Mouse (Mus musculus) right cerebral cortex, postnatal 10 days (tissue): Measurements from ENCODE around the gene Cyp2a22.
"Not testable (repeated sequence)": the region's sequence is repeated elsewhere in the genome, so short reads cannot be mapped to it uniquely, and the experiment has no call there.

ENCODE experiments used
- DNase-seq, 2 experiments: peaks; one replicate each; pipeline ENCODE4 v3.0.0; 2021; ENCODE audit warnings: low spot score in 2 of 2

The Cyp2a22 gene

DNA sequence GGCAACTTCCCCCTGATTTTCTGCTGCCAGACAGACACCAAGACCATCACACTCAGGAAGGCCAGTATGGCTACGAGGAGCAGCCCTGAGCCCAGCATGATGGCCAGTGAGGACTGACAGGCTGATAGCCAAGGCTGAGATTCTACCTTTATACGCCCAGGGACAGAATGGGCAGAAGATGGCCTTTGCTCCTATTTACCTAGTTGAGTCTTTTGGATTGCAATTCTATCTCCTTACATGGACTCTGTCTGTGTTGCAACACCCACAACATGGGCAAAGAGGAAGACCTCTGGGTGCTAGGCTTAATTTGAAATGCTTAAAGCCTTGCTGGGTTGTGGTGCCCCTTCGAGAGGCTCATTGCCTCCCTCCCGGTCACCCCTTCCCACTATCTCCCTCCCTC, at the start of gene Cyp2a22:
TSS of gene Cyp2a22 (minus strand) at position 123 of the 400 bp plus-strand sequence.
- no peak for DNase-seq

DNA sequence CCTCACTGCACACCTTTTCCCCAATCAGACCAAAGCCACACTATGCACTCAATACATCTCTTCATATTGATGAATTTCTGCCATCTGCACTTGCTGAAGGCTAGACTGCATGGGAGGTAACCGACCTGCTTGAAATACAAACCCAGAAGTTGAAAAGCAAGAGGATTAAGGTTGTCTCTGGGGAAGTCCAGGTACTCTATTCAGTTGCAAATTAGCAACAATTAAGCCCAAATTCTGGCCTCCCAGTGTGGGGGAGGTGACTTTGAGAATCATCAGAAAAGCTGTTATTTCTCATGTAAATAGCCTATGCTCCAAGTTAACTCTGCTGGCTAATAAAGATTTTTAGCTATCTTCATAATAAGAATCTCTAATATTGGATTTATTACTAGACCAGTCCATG, 44.0 kb upstream of the Cyp2a22 start:
- DNase-seq, result not testable (repeated sequence)

DNA sequence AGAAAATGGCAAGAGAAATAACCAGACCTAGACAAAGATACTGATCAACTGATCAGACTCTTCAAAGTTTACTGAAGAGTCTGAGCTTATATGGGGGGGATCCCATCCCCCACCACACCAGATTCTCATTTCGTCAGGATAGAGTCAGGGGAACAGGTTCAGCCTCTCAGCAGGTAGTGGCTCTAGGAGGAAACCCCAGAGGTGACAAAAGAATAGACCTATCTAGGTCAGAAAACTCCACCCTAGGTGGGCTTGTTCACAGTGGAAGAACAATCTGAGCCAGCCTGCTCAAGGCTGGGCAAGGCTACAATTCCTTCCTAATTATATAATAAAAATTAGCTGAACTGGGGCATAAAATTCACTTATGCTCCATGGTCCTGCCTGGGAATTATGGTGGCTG, 43.4 kb upstream of the Cyp2a22 start:
- no peak for DNase-seq

DNA sequence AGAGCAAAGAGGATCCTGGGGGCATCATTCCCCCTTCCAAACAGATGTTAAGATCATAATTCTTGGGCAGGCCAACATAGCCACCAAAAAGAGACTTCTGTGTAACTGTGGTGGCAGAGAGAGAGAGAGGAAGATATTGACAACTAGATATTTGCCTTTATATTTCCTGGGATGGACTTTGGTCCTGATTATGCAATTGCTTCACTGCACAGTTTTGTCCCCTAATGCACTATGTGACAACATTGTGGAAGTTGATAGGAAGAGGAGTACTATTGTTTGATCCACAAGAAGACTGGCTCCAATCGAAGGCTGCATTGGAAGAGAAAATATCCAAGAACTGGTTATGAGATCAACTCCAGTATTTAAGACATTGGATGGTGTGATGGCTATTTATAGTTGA, 42.8 kb upstream of the Cyp2a22 start:
- DNase-seq, result not testable (repeated sequence)

DNA sequence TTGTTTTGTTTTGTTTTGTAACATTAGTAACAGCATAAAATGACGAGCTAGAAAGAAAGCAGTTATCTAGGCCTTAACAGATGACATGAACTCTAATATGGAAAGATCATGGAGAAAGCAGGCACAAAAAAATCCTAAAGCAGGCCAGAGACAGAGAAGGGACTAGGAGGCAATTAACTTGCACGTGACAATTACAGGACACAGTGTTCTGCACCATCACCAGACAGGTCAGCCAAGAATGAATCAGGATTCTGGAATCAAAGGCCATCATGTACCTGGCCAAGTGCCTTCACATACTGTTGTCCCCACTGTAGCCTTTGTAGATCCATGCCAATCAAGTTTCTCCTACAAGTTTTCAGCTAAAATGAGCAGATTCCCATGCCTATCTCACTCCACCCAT, 42.3 kb upstream of the Cyp2a22 start:
- not testable (repeated sequence) for DNase-seq

DNA sequence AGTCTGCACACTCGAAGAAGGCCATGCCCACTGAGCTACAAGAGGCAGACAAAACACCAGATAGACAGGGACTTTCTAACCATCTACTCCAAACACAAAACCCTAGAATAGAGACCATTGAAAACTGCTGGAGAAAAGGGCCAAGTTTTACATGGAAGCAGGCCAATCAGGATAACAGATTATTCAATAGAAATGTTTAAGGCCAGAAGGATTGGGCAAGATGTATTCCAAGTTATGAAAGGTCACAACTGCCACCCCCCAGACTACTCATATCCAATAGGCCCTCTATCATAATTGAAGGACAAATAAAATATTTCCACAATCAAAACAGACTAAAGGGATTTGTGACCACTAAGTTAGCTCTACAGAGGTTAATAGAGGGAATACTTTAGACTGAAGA, 23.2 kb upstream of the Cyp2a22 start:
- DNase-seq, result not testable (repeated sequence)

DNA sequence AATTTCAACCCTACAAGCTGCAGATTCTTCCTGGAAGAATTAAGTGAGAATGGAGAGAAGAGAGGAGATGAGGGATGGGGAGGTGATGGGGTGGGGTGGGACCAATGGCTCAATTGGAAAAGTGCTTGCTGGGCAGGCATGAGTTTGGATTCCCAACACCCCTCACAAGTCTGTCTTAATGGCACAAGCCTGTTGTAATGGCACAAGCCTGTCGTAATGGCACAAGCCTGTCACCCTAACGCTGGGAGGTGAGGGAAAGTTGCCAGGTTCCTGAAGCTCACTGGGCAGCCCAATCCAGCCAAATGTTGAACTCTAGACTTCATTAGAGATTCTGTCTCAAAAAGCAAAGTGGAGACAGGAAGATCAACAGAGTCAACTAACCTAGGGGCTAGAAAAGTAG, 14.1 kb upstream of the Cyp2a22 start:
- not testable (repeated sequence) for DNase-seq

DNA sequence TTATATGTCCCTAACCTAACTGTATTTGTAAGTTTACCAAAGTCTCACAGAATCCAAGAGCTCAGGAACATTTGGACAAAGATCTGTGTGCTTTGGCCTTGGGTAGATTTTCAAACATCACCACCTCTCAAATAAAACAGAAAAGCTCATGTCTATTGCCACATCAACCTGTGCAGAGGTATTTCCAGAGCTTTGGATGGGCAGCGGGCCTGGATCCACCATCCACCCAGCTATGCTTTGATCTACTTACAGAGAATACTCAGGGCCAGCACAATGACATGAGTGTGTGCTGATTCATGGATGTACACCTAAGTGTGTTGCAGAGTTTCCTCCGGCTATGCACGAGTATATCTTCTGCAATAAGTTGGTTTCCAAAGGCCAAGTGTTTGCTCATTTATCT, 13.5 kb upstream of the Cyp2a22 start:
- DNase-seq, result not testable (repeated sequence)

DNA sequence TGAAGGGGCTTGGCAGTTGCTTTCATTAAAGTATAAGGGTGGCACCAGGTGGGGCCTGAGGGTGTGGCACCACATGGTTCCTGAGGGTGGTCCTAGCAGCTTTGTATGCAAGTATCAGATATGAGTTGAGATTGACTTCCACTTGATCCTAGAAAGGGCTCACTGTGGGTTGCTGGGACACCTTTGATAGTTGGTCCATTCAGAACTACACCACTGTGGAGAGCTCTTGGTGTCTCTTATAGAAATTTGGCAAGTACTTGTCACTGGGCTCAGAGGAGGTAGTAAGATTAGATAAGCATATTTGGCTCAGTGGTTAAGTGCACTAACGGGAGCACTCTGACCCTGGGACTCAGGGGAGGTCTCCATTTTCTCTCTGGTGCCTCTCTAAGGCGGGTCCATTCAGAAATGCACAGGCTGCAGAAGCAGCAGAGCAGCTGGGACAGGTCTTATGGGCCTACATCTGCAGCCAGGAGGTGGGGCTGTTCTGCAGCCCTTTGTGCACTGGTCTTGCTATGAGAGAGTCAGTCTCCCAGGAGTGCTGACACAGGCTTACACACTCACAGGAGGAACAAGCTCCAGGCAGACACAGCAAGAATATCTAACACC, 2.2 kb upstream of the Cyp2a22 start:
- not testable (repeated sequence) for DNase-seq

DNA sequence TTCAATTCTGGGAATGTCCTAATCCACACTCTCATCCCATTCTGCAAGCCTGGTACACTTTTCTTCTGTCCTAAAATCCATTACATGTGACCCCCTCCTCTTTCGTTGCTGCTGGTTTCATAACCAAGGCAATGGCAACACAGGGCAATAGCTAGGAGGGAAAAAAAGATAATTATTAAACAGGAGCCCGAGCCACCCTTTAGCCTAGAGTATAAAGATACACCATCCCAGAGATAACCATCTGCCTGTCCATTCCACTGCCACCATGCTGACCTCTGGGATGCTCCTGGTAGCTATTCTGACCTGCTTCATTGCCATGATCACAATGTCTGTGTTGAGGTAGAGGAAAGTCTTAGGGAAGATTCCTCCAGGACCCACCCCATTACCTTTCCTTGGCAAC, 22.1 kb downstream of the Cyp2a22 start:
- not testable (repeated sequence) for DNase-seq
